Mouse (Mus musculus): ENCODE measurements at regions not wholly inside any gene's neighbourhood (a gene's known extent, or its start where the extent isn't known, plus 50 kb on each side); places are given as distances from the start of the nearest gene placed in this dataset.
A peak's percentile ranks its signal among the peaks of the same experiment; 100 is the strongest.

GRCm38 (mm10) chr5:51072674-51073468 is 494.7 kb downstream of the Ppargc1a start:
- DNase-seq = peak; percentile 58
- Histone ChIP-seq H3K27me3 (replicated peaks; ENCODE audit: control insufficient read depth, insufficient read depth, low read length) (no peaks in the 10 kb centered on the region), H3K36me3 (ENCODE audit: control insufficient read depth, insufficient read depth, low read length) (no peaks in the 10 kb centered on the region), H3K4me1 (ENCODE audit: control insufficient read depth, insufficient read depth, low read length) (no peaks in the 10 kb centered on the region), H3K27ac (ENCODE audit: insufficient read depth, low read depth, low read length) (no peak overlapping the region), H3K4me3 (ENCODE audit: insufficient read depth, low read depth, low read length) (no peak overlapping the region)
- WGBS = 54% methylated on average over 8 of the region's 8 CpGs
- TF ChIP-seq CTCF (conservative IDR thresholded peaks at IDR 0.05; ENCODE audit: insufficient read depth, insufficient read length, low read depth, low read length) (no peak), POLR2A (IDR thresholded peaks at IDR 0.05; ENCODE audit: low read depth, low read length) (no peak)

- WGBS = 58% methylated on average over 2 of the region's 2 CpGs
- no peaks in the 10 kb centered on the region for H3K27me3 ChIP-seq (replicated peaks; ENCODE audit: control insufficient read depth, insufficient read depth, low read length)
- no peaks in the 10 kb centered on the region for H3K4me1 ChIP-seq (ENCODE audit: control insufficient read depth, insufficient read depth, low read length)
- H3K4me3 ChIP-seq (ENCODE audit: insufficient read depth, low read depth, low read length) = no peak overlapping the region
- TF ChIP-seq CTCF (conservative IDR thresholded peaks at IDR 0.05; ENCODE audit: insufficient read depth, insufficient read length, low read depth, low read length) (no peak), POLR2A (IDR thresholded peaks at IDR 0.05; ENCODE audit: low read depth, low read length) (no peak)
- no peak for DNase-seq
- no peaks in the 10 kb centered on the region for H3K36me3 ChIP-seq (ENCODE audit: control insufficient read depth, insufficient read depth, low read length)
- H3K27ac ChIP-seq (ENCODE audit: insufficient read depth, low read depth, low read length) = no peak overlapping the region
Observed at GRCm38 (mm10) chr5:51072146-51072545, 495.4 kb downstream of the Ppargc1a start.

GRCm38 (mm10) chr5:51069668-51070067 is 497.9 kb downstream of the Ppargc1a start:
- WGBS = 55% methylated on average over 1 of the region's 1 CpGs
- H3K4me1 ChIP-seq (ENCODE audit: control insufficient read depth, insufficient read depth, low read length) = no peaks in the 10 kb centered on the region
- no peak overlapping the region for H3K4me3 ChIP-seq (ENCODE audit: insufficient read depth, low read depth, low read length)
- no peak for TF ChIP-seq POLR2A (IDR thresholded peaks at IDR 0.05; ENCODE audit: low read depth, low read length)
- TF ChIP-seq CTCF (conservative IDR thresholded peaks at IDR 0.05; ENCODE audit: insufficient read depth, insufficient read length, low read depth, low read length) = no peak
- H3K36me3 ChIP-seq (ENCODE audit: control insufficient read depth, insufficient read depth, low read length) = no peaks in the 10 kb centered on the region
- no peak overlapping the region for H3K27ac ChIP-seq (ENCODE audit: insufficient read depth, low read depth, low read length)
- DNase-seq = no peak
- H3K27me3 ChIP-seq (replicated peaks; ENCODE audit: control insufficient read depth, insufficient read depth, low read length) = no peaks in the 10 kb centered on the region

- H3K27ac ChIP-seq (ENCODE audit: insufficient read depth, low read depth, low read length) = no peak overlapping the region
- DNase-seq = peak; percentile 9
- no peaks in the 10 kb centered on the region for H3K27me3 ChIP-seq (replicated peaks; ENCODE audit: control insufficient read depth, insufficient read depth, low read length)
- 86% methylated on average over 2 of the region's 2 CpGs for WGBS
- 0 out of 2 replicates have a peak, but pooled peaks cover 2% of the 10 kb centered on the region for H3K4me1 ChIP-seq (ENCODE audit: control insufficient read depth, insufficient read depth, low read length)
- H3K4me3 ChIP-seq (ENCODE audit: insufficient read depth, low read depth, low read length) = no peak overlapping the region
- H3K36me3 ChIP-seq (ENCODE audit: control insufficient read depth, insufficient read depth, low read length) = no peaks in the 10 kb centered on the region
- TF ChIP-seq POLR2A (IDR thresholded peaks at IDR 0.05; ENCODE audit: low read depth, low read length) = no peak
- TF ChIP-seq CTCF (conservative IDR thresholded peaks at IDR 0.05; ENCODE audit: insufficient read depth, insufficient read length, low read depth, low read length) = no peak
Observed at GRCm38 (mm10) chr5:51045872-51046271, 521.7 kb downstream of the Ppargc1a start.

GRCm38 (mm10) chr5:51041541-51042217 is 525.8 kb downstream of the Ppargc1a start:
- Histone ChIP-seq H3K4me3 (ENCODE audit: insufficient read depth, low read depth, low read length) (no peak overlapping the region), H3K36me3 (ENCODE audit: control insufficient read depth, insufficient read depth, low read length) (no peaks in the 10 kb centered on the region), H3K27me3 (replicated peaks; ENCODE audit: control insufficient read depth, insufficient read depth, low read length) (no peaks in the 10 kb centered on the region), H3K27ac (ENCODE audit: insufficient read depth, low read depth, low read length) (peak overlapping the region; percentile 39; the same call in 1 of the 2 replicates), H3K4me1 (ENCODE audit: control insufficient read depth, insufficient read depth, low read length) (peaks cover 8% of the 10 kb centered on the region)
- TF ChIP-seq POLR2A (IDR thresholded peaks at IDR 0.05; ENCODE audit: low read depth, low read length) = no peak
- TF ChIP-seq CTCF (conservative IDR thresholded peaks at IDR 0.05; ENCODE audit: insufficient read depth, insufficient read length, low read depth, low read length) = no peak; the same call in 1 of the 2 replicates
- 65% methylated on average over 6 of the region's 6 CpGs for WGBS
- peak; percentile 70 for DNase-seq

GRCm38 (mm10) chr5:51040926-51041325 is 526.6 kb downstream of the Ppargc1a start:
- TF ChIP-seq CTCF (conservative IDR thresholded peaks at IDR 0.05; ENCODE audit: insufficient read depth, insufficient read length, low read depth, low read length) (no peak), POLR2A (IDR thresholded peaks at IDR 0.05; ENCODE audit: low read depth, low read length) (no peak)
- DNase-seq = peak; percentile 52
- peaks cover 8% of the 10 kb centered on the region for H3K4me1 ChIP-seq (ENCODE audit: control insufficient read depth, insufficient read depth, low read length)
- 69% methylated on average over 6 of the region's 6 CpGs for WGBS
- H3K4me3 ChIP-seq (ENCODE audit: insufficient read depth, low read depth, low read length) = no peak overlapping the region
- H3K36me3 ChIP-seq (ENCODE audit: control insufficient read depth, insufficient read depth, low read length) = no peaks in the 10 kb centered on the region
- H3K27ac ChIP-seq (ENCODE audit: insufficient read depth, low read depth, low read length) = peak overlapping the region; percentile 39
- no peaks in the 10 kb centered on the region for H3K27me3 ChIP-seq (replicated peaks; ENCODE audit: control insufficient read depth, insufficient read depth, low read length)

GRCm38 (mm10) chr5:51040463-51040862 is 527.1 kb downstream of the Ppargc1a start:
- TF ChIP-seq POLR2A (IDR thresholded peaks at IDR 0.05; ENCODE audit: low read depth, low read length) = no peak
- TF ChIP-seq CTCF (conservative IDR thresholded peaks at IDR 0.05; ENCODE audit: insufficient read depth, insufficient read length, low read depth, low read length) = no peak
- Histone ChIP-seq H3K36me3 (ENCODE audit: control insufficient read depth, insufficient read depth, low read length) (no peaks in the 10 kb centered on the region), H3K4me1 (ENCODE audit: control insufficient read depth, insufficient read depth, low read length) (peaks cover 8% of the 10 kb centered on the region), H3K4me3 (ENCODE audit: insufficient read depth, low read depth, low read length) (no peak overlapping the region), H3K27ac (ENCODE audit: insufficient read depth, low read depth, low read length) (peak overlapping the region; percentile 39), H3K27me3 (replicated peaks; ENCODE audit: control insufficient read depth, insufficient read depth, low read length) (no peaks in the 10 kb centered on the region)
- peak; percentile 50 for DNase-seq
- 25% methylated on average over 6 of the region's 6 CpGs for WGBS
